Mouse (Mus musculus): ENCODE measurements around the gene Lix1. TPM values are rescaled to one million over a fixed set of nuclear protein-coding genes. Genes with fewer than 3 reads are reported as not detected.

Lix1 gene
- polyA plus RNA-seq, 1 experiment from 2014 or later, result 0.25 TPM

- Histone ChIP-seq H3K9me3 (ENCODE audit: low read length) (no peaks in the 10 kb centered on the region), H3K4me1 (ENCODE audit: insufficient read depth) (no peaks in the 10 kb centered on the region), H3K36me3 (replicated peaks; ENCODE audit: insufficient read depth, low read length) (no peaks in the 10 kb centered on the region), H3K27ac (ENCODE audit: low read depth) (no peak overlapping the region), H3K4me3 (ENCODE audit: low read depth, low read length) (no peak overlapping the region), H3K27me3 (ENCODE audit: insufficient read depth, low read length) (no peaks in the 10 kb centered on the region), H3K4me2 (ENCODE audit: low read depth, low read length) (no peak overlapping the region), H3K9ac (replicated peaks) (no peak overlapping the region)
- ATAC-seq, result no peak
- no peak for DNase-seq
- 76% methylated on average over 7 of the region's 7 CpGs for WGBS (ENCODE audit: insufficient replicate concordance)
- no peak for TF ChIP-seq EP300 (IDR thresholded peaks at IDR 0.05; ENCODE audit: low read depth)
- TF ChIP-seq CTCF (IDR thresholded peaks at IDR 0.05; ENCODE audit: low read depth), result no peak
Measured at GRCm38 (mm10) chr17:17496730-17497129, 94.3 kb downstream of the Lix1 start.

DNA sequence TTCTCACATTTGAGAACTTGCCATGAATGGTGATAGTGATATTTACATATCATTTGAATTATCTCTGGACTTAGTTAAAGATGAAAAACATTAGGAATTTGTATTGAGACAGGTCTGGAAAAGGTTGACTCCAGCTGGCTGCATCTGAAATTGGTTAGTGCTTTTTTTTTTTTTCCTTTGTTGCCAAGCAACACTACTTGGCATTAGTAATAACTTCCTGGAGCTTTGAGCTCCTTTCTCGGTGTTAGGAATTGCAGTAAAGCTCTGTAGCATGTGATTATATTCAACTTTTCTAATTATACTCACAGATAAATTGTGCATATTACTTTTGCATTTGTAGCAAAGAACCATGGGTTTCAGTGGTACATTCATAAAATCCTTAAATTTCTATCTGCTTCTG is 96.4 kb downstream of the Lix1 start:
- Histone ChIP-seq H3K4me1 (ENCODE audit: insufficient read depth) (no peaks in the 10 kb centered on the region), H3K27ac (ENCODE audit: low read depth) (no peak overlapping the region), H3K4me3 (ENCODE audit: low read depth, low read length) (no peak overlapping the region), H3K36me3 (replicated peaks; ENCODE audit: insufficient read depth, low read length) (no peaks in the 10 kb centered on the region), H3K9me3 (ENCODE audit: low read length) (no peaks in the 10 kb centered on the region), H3K27me3 (ENCODE audit: insufficient read depth, low read length) (no peaks in the 10 kb centered on the region), H3K4me2 (ENCODE audit: low read depth, low read length) (no peak overlapping the region), H3K9ac (replicated peaks) (no peak overlapping the region)
- ATAC-seq, result no peak
- no peak for TF ChIP-seq CTCF (IDR thresholded peaks at IDR 0.05; ENCODE audit: low read depth)
- TF ChIP-seq EP300 (IDR thresholded peaks at IDR 0.05; ENCODE audit: low read depth), result no peak
- WGBS (ENCODE audit: insufficient replicate concordance), result 57% methylated on average over 1 of the region's 1 CpGs
- no peak for DNase-seq

DNA sequence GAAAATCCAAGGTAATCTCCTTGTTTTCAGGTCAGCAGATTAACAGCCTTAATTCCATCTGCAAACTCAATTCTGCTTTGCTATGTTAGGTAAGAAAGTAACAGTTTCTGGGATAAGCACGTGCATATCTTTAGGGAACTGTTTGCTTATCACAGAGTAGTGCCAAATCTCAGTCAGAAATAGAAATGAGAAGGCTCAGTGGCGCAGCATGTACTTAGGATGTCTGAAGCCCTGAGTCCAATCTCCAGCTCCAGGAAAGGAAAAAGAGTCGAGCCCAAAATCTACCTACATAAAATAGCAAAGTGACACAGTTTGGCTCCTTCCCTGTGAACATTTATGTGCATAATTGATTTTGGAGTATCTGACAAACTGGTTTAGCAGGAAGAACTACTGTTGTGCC is 96.8 kb downstream of the Lix1 start:
- no peaks in the 10 kb centered on the region for H3K27me3 ChIP-seq (ENCODE audit: insufficient read depth, low read length)
- no peaks in the 10 kb centered on the region for H3K36me3 ChIP-seq (replicated peaks; ENCODE audit: insufficient read depth, low read length)
- no peak overlapping the region for H3K4me2 ChIP-seq (ENCODE audit: low read depth, low read length)
- DNase-seq (no peak), ATAC-seq (no peak)
- WGBS (ENCODE audit: insufficient replicate concordance), result 59% methylated on average over 3 of the region's 3 CpGs
- no peak overlapping the region for H3K9ac ChIP-seq (replicated peaks)
- H3K27ac ChIP-seq (ENCODE audit: low read depth), result no peak overlapping the region
- H3K4me3 ChIP-seq (ENCODE audit: low read depth, low read length), result no peak overlapping the region
- no peaks in the 10 kb centered on the region for H3K4me1 ChIP-seq (ENCODE audit: insufficient read depth)
- TF ChIP-seq EP300 (IDR thresholded peaks at IDR 0.05; ENCODE audit: low read depth) (no peak), CTCF (IDR thresholded peaks at IDR 0.05; ENCODE audit: low read depth) (no peak)
- no peaks in the 10 kb centered on the region for H3K9me3 ChIP-seq (ENCODE audit: low read length)

DNA sequence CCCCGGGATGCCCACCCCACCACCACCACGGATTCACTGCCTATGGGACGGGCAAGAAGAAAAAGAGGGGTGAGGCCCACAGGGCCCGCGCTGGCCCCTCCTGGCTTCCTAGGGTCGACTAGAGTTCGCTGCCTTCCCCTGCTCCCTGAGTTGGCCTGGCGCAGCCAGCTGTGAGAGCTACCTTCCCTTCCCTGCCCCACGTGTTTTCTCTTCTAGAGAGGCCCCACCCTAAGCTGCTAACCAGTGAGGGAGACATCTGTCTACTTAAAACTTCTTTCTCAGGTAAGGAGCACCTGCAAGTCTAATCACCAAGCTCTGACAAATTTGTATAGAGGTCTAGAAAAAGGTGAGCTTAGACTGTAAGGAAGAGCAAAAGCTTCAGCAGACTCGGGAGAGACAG is 104.2 kb downstream of the Lix1 start:
- ATAC-seq, result no peak
- Histone ChIP-seq H3K4me2 (ENCODE audit: low read depth, low read length) (no peak overlapping the region), H3K9me3 (ENCODE audit: low read length) (no peaks in the 10 kb centered on the region), H3K27ac (ENCODE audit: low read depth) (no peak overlapping the region), H3K4me1 (ENCODE audit: insufficient read depth) (no peaks in the 10 kb centered on the region), H3K9ac (replicated peaks) (no peak overlapping the region), H3K4me3 (ENCODE audit: low read depth, low read length) (no peak overlapping the region), H3K27me3 (ENCODE audit: insufficient read depth, low read length) (no peaks in the 10 kb centered on the region), H3K36me3 (replicated peaks; ENCODE audit: insufficient read depth, low read length) (no peaks in the 10 kb centered on the region)
- TF ChIP-seq CTCF (IDR thresholded peaks at IDR 0.05; ENCODE audit: low read depth), result no peak
- TF ChIP-seq EP300 (IDR thresholded peaks at IDR 0.05; ENCODE audit: low read depth), result no peak
- no peak for DNase-seq
- WGBS (ENCODE audit: insufficient replicate concordance), result 88% methylated on average over 10 of the region's 10 CpGs

Other genes with a start within 250 kb of the Lix1 start
- gene Riok2, start 28.4 kb upstream of the Lix1 start, polyA plus RNA-seq (2015; fragmentation: Nextera tagmentation; extraction: Ambion mirVana), result 10.5 and 10.8 TPM in 2 replicates
- 2.4 and 3.1 TPM in 2 replicates for gene Lnpep, start 222.4 kb downstream of the Lix1 start, polyA plus RNA-seq (2015; fragmentation: Nextera tagmentation; extraction: Ambion mirVana)

Data from liver, postnatal 0 days (tissue).